Mouse (Mus musculus): ENCODE data around the gene Galk2. TPM values are rescaled to one million over a fixed set of nuclear protein-coding genes. Genes with fewer than 3 reads are reported as not detected.
A peak's percentile ranks its signal among the peaks of the same experiment; 100 is the strongest.

The Galk2 gene
- polyA plus RNA-seq, 1 experiment from 2014 or later, result 33.4 TPM

- Histone ChIP-seq H3K36me3 (ENCODE audit: control insufficient read depth, insufficient read depth, low read length) (no peaks in the 10 kb centered on the region), H3K27ac (ENCODE audit: low read depth, low read length) (no peak overlapping the region), H3K9ac (replicated peaks; ENCODE audit: low read depth, low read length) (no peak overlapping the region), H3K4me3 (ENCODE audit: low read depth, low read length) (no peak overlapping the region), H3K9me3 (ENCODE audit: control insufficient read depth, low read length) (no peaks in the 10 kb centered on the region), H3K27me3 (ENCODE audit: control insufficient read depth, insufficient read depth, low read length) (no peaks in the 10 kb centered on the region), H3K4me2 (ENCODE audit: low read depth, low read length) (no peak overlapping the region), H3K4me1 (ENCODE audit: control insufficient read depth, insufficient read depth, low read length) (peaks cover 7% of the 10 kb centered on the region; the same call in 1 of the 2 replicates)
- ATAC-seq (ENCODE audit: low read depth), result no peak
These were observed 55.8 kb downstream of the Galk2 start for GRCm38 (mm10) chr2:125914713-125915112.

DNA sequence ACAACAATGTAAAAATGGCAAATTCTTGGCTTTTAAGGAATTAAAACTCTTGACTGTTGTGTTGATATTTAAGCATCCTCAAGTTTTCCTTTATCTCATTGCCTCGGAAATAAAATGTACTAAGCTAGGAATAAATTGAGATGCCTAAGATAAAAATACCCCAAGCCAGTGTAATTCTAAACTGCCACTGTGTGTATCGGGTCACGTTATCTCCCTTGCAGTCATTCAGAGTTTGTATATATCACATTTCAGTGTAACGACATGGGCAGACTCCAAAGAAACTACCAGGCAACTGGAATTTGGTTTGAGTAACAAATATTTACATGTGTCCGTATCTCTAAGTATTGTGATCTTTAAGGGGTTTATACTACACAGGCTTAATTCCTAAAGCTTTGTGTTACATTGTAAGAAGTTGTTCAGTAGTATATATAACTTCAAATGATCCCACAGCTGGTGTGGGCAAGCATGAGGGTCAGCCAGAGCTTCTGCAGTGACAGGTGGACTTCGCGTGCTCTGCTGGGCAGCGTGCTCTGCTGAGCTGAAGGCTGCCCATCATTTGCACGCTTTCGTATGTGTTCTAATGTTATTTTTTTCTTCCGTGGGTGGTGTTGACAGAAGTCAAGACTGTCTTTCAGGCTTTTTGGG lies 57.9 kb downstream of the Galk2 start:
- H3K4me3 ChIP-seq (ENCODE audit: low read depth, low read length), result no peak overlapping the region
- no peak overlapping the region for H3K4me2 ChIP-seq (ENCODE audit: low read depth, low read length)
- no peaks in the 10 kb centered on the region for H3K27me3 ChIP-seq (ENCODE audit: control insufficient read depth, insufficient read depth, low read length)
- peak overlapping the region; percentile 34; the same call in 1 of the 2 replicates for H3K27ac ChIP-seq (ENCODE audit: low read depth, low read length)
- no peak overlapping the region for H3K9ac ChIP-seq (replicated peaks; ENCODE audit: low read depth, low read length)
- H3K9me3 ChIP-seq (ENCODE audit: control insufficient read depth, low read length), result no peaks in the 10 kb centered on the region
- H3K36me3 ChIP-seq (ENCODE audit: control insufficient read depth, insufficient read depth, low read length), result no peaks in the 10 kb centered on the region
- 76% methylated on average over 11 of the region's 11 CpGs for WGBS
- ATAC-seq (ENCODE audit: low read depth), result no peak
- H3K4me1 ChIP-seq (ENCODE audit: control insufficient read depth, insufficient read depth, low read length), result peaks cover 7% of the 10 kb centered on the region; the same call in 1 of the 2 replicates

DNA sequence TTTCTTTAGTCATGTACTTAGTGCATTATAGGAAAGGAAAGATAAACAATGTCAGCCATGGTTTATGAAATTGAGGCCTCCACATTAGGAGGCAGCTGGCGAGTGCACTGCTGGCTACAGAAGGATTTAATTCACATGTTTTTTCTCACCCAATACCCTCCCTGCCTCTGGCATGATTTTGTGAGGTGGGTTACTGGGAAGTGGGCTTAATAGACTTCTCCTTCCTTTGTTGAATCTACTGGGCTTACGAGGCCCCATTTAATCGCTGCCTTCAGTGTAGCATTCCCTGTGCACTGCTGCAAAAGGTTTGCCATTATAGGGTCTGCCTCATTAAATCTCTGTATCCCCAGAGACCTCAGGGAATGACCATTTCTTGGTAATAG lies 58.4 kb downstream of the Galk2 start:
- Histone ChIP-seq H3K9ac (replicated peaks; ENCODE audit: low read depth, low read length) (no peak overlapping the region), H3K9me3 (ENCODE audit: control insufficient read depth, low read length) (no peaks in the 10 kb centered on the region), H3K27me3 (ENCODE audit: control insufficient read depth, insufficient read depth, low read length) (no peaks in the 10 kb centered on the region), H3K27ac (ENCODE audit: low read depth, low read length) (peak overlapping the region; percentile 34; the same call in 1 of the 2 replicates), H3K4me3 (ENCODE audit: low read depth, low read length) (no peak overlapping the region), H3K4me2 (ENCODE audit: low read depth, low read length) (no peak overlapping the region), H3K36me3 (ENCODE audit: control insufficient read depth, insufficient read depth, low read length) (no peaks in the 10 kb centered on the region), H3K4me1 (ENCODE audit: control insufficient read depth, insufficient read depth, low read length) (peaks cover 7% of the 10 kb centered on the region; the same call in 1 of the 2 replicates)
- WGBS, result 38% methylated on average over 3 of the region's 3 CpGs
- peak; percentile 44; the same call in 1 of the 2 replicates for ATAC-seq (ENCODE audit: low read depth)

GRCm38 (mm10) chr2:125921273-125921672 lies 62.4 kb downstream of the Galk2 start:
- Histone ChIP-seq H3K9ac (replicated peaks; ENCODE audit: low read depth, low read length) (no peak overlapping the region), H3K9me3 (ENCODE audit: control insufficient read depth, low read length) (no peaks in the 10 kb centered on the region), H3K4me2 (ENCODE audit: low read depth, low read length) (no peak overlapping the region), H3K4me1 (ENCODE audit: control insufficient read depth, insufficient read depth, low read length) (peaks cover 7% of the 10 kb centered on the region; the same call in 1 of the 2 replicates), H3K36me3 (ENCODE audit: control insufficient read depth, insufficient read depth, low read length) (no peaks in the 10 kb centered on the region), H3K27ac (ENCODE audit: low read depth, low read length) (no peak overlapping the region), H3K27me3 (ENCODE audit: control insufficient read depth, insufficient read depth, low read length) (no peaks in the 10 kb centered on the region), H3K4me3 (ENCODE audit: low read depth, low read length) (no peak overlapping the region)
- 54% methylated on average over 5 of the region's 5 CpGs for WGBS
- ATAC-seq (ENCODE audit: low read depth), result no peak

GRCm38 (mm10) chr2:125922149-125922548 lies 63.2 kb downstream of the Galk2 start:
- H3K9ac ChIP-seq (replicated peaks; ENCODE audit: low read depth, low read length), result no peak overlapping the region
- no peaks in the 10 kb centered on the region for H3K36me3 ChIP-seq (ENCODE audit: control insufficient read depth, insufficient read depth, low read length)
- H3K27me3 ChIP-seq (ENCODE audit: control insufficient read depth, insufficient read depth, low read length), result no peaks in the 10 kb centered on the region
- H3K27ac ChIP-seq (ENCODE audit: low read depth, low read length), result no peak overlapping the region
- H3K4me3 ChIP-seq (ENCODE audit: low read depth, low read length), result no peak overlapping the region
- H3K4me1 ChIP-seq (ENCODE audit: control insufficient read depth, insufficient read depth, low read length), result peaks cover 4% of the 10 kb centered on the region; the same call in 1 of the 2 replicates
- 93% methylated on average over 5 of the region's 5 CpGs for WGBS
- no peak for ATAC-seq (ENCODE audit: low read depth)
- no peak overlapping the region for H3K4me2 ChIP-seq (ENCODE audit: low read depth, low read length)
- H3K9me3 ChIP-seq (ENCODE audit: control insufficient read depth, low read length), result no peaks in the 10 kb centered on the region

DNA sequence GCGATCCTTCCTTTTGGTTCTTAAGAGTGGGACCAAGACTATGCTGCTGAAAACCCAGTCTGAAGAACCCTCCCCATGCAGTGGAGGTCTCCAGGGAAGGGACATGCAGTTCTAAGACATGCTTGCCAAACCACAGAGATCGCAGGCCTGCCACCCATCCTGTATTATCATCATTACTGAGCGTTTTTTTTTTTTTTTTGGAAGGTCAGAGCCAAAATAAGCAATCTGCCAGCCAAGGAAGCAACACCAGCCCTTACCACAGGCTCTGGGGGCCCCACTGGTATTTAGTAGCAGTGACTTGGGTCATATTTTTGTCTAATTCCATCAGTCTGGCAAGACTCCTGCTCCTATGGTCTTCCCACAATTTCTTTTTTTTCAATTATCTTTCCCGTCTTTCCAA lies 64.0 kb downstream of the Galk2 start:
- Histone ChIP-seq H3K27me3 (ENCODE audit: control insufficient read depth, insufficient read depth, low read length) (no peaks in the 10 kb centered on the region), H3K36me3 (ENCODE audit: control insufficient read depth, insufficient read depth, low read length) (no peaks in the 10 kb centered on the region), H3K27ac (ENCODE audit: low read depth, low read length) (no peak overlapping the region), H3K4me3 (ENCODE audit: low read depth, low read length) (no peak overlapping the region), H3K4me1 (ENCODE audit: control insufficient read depth, insufficient read depth, low read length) (no peaks in the 10 kb centered on the region), H3K9me3 (ENCODE audit: control insufficient read depth, low read length) (no peaks in the 10 kb centered on the region), H3K9ac (replicated peaks; ENCODE audit: low read depth, low read length) (no peak overlapping the region), H3K4me2 (ENCODE audit: low read depth, low read length) (no peak overlapping the region)
- ATAC-seq (ENCODE audit: low read depth), result no peak
- 74% methylated on average over 4 of the region's 4 CpGs for WGBS

DNA sequence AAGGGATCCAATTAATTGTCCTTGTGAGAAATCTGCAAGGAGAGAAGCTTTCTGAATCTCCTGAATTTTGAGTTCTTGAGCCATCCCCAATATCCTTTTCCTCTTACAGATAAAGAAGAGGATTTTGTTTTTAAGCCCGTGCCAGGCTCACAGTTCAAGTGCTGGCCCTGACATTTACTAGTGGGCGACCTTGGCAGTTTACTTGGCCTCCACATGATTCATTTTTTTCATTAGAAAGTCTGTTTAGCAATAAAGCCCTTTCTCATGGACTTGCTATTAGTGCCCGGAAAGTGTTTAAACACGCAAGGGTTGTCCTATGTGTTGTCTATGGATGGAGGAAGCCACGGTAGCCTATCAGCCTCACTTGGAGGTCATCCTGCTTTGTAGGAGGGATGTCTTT lies 64.4 kb downstream of the Galk2 start:
- ATAC-seq (ENCODE audit: low read depth), result no peak
- no peak overlapping the region for H3K9ac ChIP-seq (replicated peaks; ENCODE audit: low read depth, low read length)
- H3K4me1 ChIP-seq (ENCODE audit: control insufficient read depth, insufficient read depth, low read length), result no peaks in the 10 kb centered on the region
- no peaks in the 10 kb centered on the region for H3K9me3 ChIP-seq (ENCODE audit: control insufficient read depth, low read length)
- no peaks in the 10 kb centered on the region for H3K36me3 ChIP-seq (ENCODE audit: control insufficient read depth, insufficient read depth, low read length)
- no peak overlapping the region for H3K4me2 ChIP-seq (ENCODE audit: low read depth, low read length)
- no peak overlapping the region for H3K4me3 ChIP-seq (ENCODE audit: low read depth, low read length)
- no peaks in the 10 kb centered on the region for H3K27me3 ChIP-seq (ENCODE audit: control insufficient read depth, insufficient read depth, low read length)
- 95% methylated on average over 5 of the region's 5 CpGs for WGBS
- no peak overlapping the region for H3K27ac ChIP-seq (ENCODE audit: low read depth, low read length)

GRCm38 (mm10) chr2:125924554-125924953 lies 65.6 kb downstream of the Galk2 start:
- H3K9me3 ChIP-seq (ENCODE audit: control insufficient read depth, low read length), result no peaks in the 10 kb centered on the region
- no peak overlapping the region for H3K4me2 ChIP-seq (ENCODE audit: low read depth, low read length)
- no peak overlapping the region for H3K27ac ChIP-seq (ENCODE audit: low read depth, low read length)
- no peak overlapping the region for H3K4me3 ChIP-seq (ENCODE audit: low read depth, low read length)
- no peaks in the 10 kb centered on the region for H3K36me3 ChIP-seq (ENCODE audit: control insufficient read depth, insufficient read depth, low read length)
- 74% methylated on average over 1 of the region's 1 CpGs for whole genome bisulfite sequencing
- no peaks in the 10 kb centered on the region for H3K4me1 ChIP-seq (ENCODE audit: control insufficient read depth, insufficient read depth, low read length)
- ATAC-seq (ENCODE audit: low read depth), result no peak
- no peaks in the 10 kb centered on the region for H3K27me3 ChIP-seq (ENCODE audit: control insufficient read depth, insufficient read depth, low read length)
- H3K9ac ChIP-seq (replicated peaks; ENCODE audit: low read depth, low read length), result no peak overlapping the region

DNA sequence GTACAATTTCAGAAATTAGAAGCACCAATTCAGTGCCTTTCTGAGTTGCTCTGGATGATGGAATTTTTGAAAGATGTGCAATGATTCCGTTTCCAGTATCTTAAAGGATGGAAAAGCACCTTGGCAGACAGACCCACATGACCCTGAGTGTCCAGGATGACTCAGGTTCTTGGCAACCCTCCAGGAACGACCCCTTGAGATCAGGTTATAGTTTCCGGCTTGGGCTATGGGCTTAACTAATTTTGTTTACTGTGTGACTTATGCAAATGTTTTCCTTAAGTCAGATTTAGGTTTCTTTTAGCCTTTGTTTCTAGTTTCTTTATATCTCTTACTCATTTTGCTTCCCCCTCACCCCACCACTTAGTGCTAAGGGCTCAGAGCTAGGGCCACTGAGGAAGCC lies 66.2 kb downstream of the Galk2 start:
- Histone ChIP-seq H3K4me1 (ENCODE audit: control insufficient read depth, insufficient read depth, low read length) (no peaks in the 10 kb centered on the region), H3K27ac (ENCODE audit: low read depth, low read length) (no peak overlapping the region), H3K36me3 (ENCODE audit: control insufficient read depth, insufficient read depth, low read length) (no peaks in the 10 kb centered on the region), H3K27me3 (ENCODE audit: control insufficient read depth, insufficient read depth, low read length) (no peaks in the 10 kb centered on the region), H3K9me3 (ENCODE audit: control insufficient read depth, low read length) (no peaks in the 10 kb centered on the region), H3K4me2 (ENCODE audit: low read depth, low read length) (no peak overlapping the region), H3K4me3 (ENCODE audit: low read depth, low read length) (no peak overlapping the region), H3K9ac (replicated peaks; ENCODE audit: low read depth, low read length) (no peak overlapping the region)
- 83% methylated on average over 3 of the region's 3 CpGs for WGBS
- no peak for ATAC-seq (ENCODE audit: low read depth)
